Mouse (Mus musculus): Measurements from ENCODE around the gene Mbd5. TPM values are rescaled to one million over a fixed set of nuclear protein-coding genes. Genes with fewer than 3 reads are reported as not detected.
A peak's percentile ranks its signal among the peaks of the same experiment; 100 is the strongest.

Gene Mbd5
- polyA plus RNA-seq, 1 experiment from 2014 or later: 25.6 TPM

GRCm38 (mm10) chr2:49272295-49272967, 323.1 kb downstream of the Mbd5 start:
- H3K4me3 ChIP-seq (replicated peaks): no peak overlapping the region
- no peak overlapping the region for H3K4me2 ChIP-seq
- ATAC-seq (ENCODE audit: insufficient number of reproducible peaks, insufficient read depth, low FRiP score, low TSS enrichment, low read depth): no peak

GRCm38 (mm10) chr2:49276017-49276722, 326.9 kb downstream of the Mbd5 start:
- Histone ChIP-seq H3K27ac (no peak overlapping the region), H3K9me3 (no peaks in the 10 kb centered on the region), H3K4me1 (replicated peaks) (peaks cover 8% of the 10 kb centered on the region), H3K4me2 (no peak overlapping the region), H3K9ac (replicated peaks) (no peak overlapping the region), H3K4me3 (replicated peaks) (no peak overlapping the region), H3K36me3 (peaks cover 5% of the 10 kb centered on the region; the same call in 1 of the 2 replicates), H3K27me3 (no peaks in the 10 kb centered on the region)
- no peak for ATAC-seq (ENCODE audit: insufficient number of reproducible peaks, insufficient read depth, low FRiP score, low TSS enrichment, low read depth)
- 87% methylated on average over 4 of the region's 4 CpGs for WGBS

More at GRCm38 (mm10) chr2:49272295-49272967, 323.1 kb downstream of the Mbd5 start:
- no peaks in the 10 kb centered on the region for H3K4me1 ChIP-seq (replicated peaks)
- peaks cover 2% of the 10 kb centered on the region; the same call in 1 of the 2 replicates for H3K36me3 ChIP-seq
- H3K9ac ChIP-seq (replicated peaks): no peak overlapping the region
- no peak overlapping the region for H3K27ac ChIP-seq
- no peaks in the 10 kb centered on the region for H3K9me3 ChIP-seq
- 28% methylated on average over 11 of the region's 11 CpGs for WGBS
- no peaks in the 10 kb centered on the region for H3K27me3 ChIP-seq

- Histone ChIP-seq H3K4me3 (replicated peaks) (no peak overlapping the region), H3K27me3 (no peaks in the 10 kb centered on the region), H3K27ac (no peak overlapping the region), H3K9me3 (no peaks in the 10 kb centered on the region), H3K9ac (replicated peaks) (no peak overlapping the region), H3K36me3 (peaks cover 5% of the 10 kb centered on the region; the same call in 1 of the 2 replicates), H3K4me1 (replicated peaks) (peaks cover 9% of the 10 kb centered on the region), H3K4me2 (no peak overlapping the region)
- ATAC-seq (ENCODE audit: insufficient number of reproducible peaks, insufficient read depth, low FRiP score, low TSS enrichment, low read depth): no peak
Observed at GRCm38 (mm10) chr2:49280496-49280895, 331.2 kb downstream of the Mbd5 start.

- Histone ChIP-seq H3K4me3 (replicated peaks) (no peak overlapping the region), H3K27me3 (no peaks in the 10 kb centered on the region)
- ATAC-seq (ENCODE audit: insufficient number of reproducible peaks, insufficient read depth, low FRiP score, low TSS enrichment, low read depth): no peak
Observed at GRCm38 (mm10) chr2:49283583-49283982, 334.3 kb downstream of the Mbd5 start.

GRCm38 (mm10) chr2:49286965-49287364, 337.7 kb downstream of the Mbd5 start:
- no peak overlapping the region for H3K9ac ChIP-seq (replicated peaks)
- no peak for ATAC-seq (ENCODE audit: insufficient number of reproducible peaks, insufficient read depth, low FRiP score, low TSS enrichment, low read depth)
- no peak overlapping the region for H3K4me3 ChIP-seq (replicated peaks)
- H3K4me1 ChIP-seq (replicated peaks): no peaks in the 10 kb centered on the region
- H3K36me3 ChIP-seq: no peaks in the 10 kb centered on the region; the same call in 1 of the 2 replicates
- H3K27ac ChIP-seq: no peak overlapping the region
- H3K27me3 ChIP-seq: no peaks in the 10 kb centered on the region
- H3K4me2 ChIP-seq: no peak overlapping the region
- H3K9me3 ChIP-seq: peaks cover 4% of the 10 kb centered on the region; the same call in 1 of the 2 replicates
- WGBS: 6% methylated on average over 1 of the region's 1 CpGs

More at GRCm38 (mm10) chr2:49283583-49283982, 334.3 kb downstream of the Mbd5 start:
- Histone ChIP-seq H3K36me3 (no peaks in the 10 kb centered on the region), H3K9me3 (no peaks in the 10 kb centered on the region), H3K9ac (replicated peaks) (no peak overlapping the region), H3K27ac (no peak overlapping the region), H3K4me1 (replicated peaks) (peaks cover 9% of the 10 kb centered on the region), H3K4me2 (no peak overlapping the region)

- ATAC-seq (ENCODE audit: insufficient number of reproducible peaks, insufficient read depth, low FRiP score, low TSS enrichment, low read depth): no peak
- 83% methylated on average over 2 of the region's 2 CpGs for WGBS
Observed at GRCm38 (mm10) chr2:49291709-49292108, 342.4 kb downstream of the Mbd5 start.

GRCm38 (mm10) chr2:49312629-49313447, 363.5 kb downstream of the Mbd5 start:
- ATAC-seq (ENCODE audit: insufficient number of reproducible peaks, insufficient read depth, low FRiP score, low TSS enrichment, low read depth): peak; percentile 81
- no peaks in the 10 kb centered on the region for H3K4me1 ChIP-seq (replicated peaks)
- no peaks in the 10 kb centered on the region for H3K36me3 ChIP-seq
- 0 out of 2 replicates have a peak overlapping the region, but pooled peaks have one; percentile 31 for H3K9ac ChIP-seq (replicated peaks)
- H3K27me3 ChIP-seq: no peaks in the 10 kb centered on the region
- H3K9me3 ChIP-seq: no peaks in the 10 kb centered on the region
- peak overlapping the region; percentile 53 for H3K4me2 ChIP-seq
- WGBS: 43% methylated on average over 19 of the region's 19 CpGs
- peak overlapping the region; percentile 30 for H3K4me3 ChIP-seq (replicated peaks)
- H3K27ac ChIP-seq: no peak overlapping the region

More at GRCm38 (mm10) chr2:49291709-49292108, 342.4 kb downstream of the Mbd5 start:
- Histone ChIP-seq H3K36me3 (no peaks in the 10 kb centered on the region; the same call in 1 of the 2 replicates), H3K27me3 (no peaks in the 10 kb centered on the region), H3K9me3 (peaks cover 4% of the 10 kb centered on the region; the same call in 1 of the 2 replicates), H3K4me2 (no peak overlapping the region), H3K4me1 (replicated peaks) (no peaks in the 10 kb centered on the region), H3K4me3 (replicated peaks) (no peak overlapping the region), H3K27ac (no peak overlapping the region), H3K9ac (replicated peaks) (no peak overlapping the region)

- H3K27me3 ChIP-seq: no peaks in the 10 kb centered on the region
- no peak overlapping the region for H3K4me2 ChIP-seq
- no peak overlapping the region for H3K4me3 ChIP-seq (replicated peaks)
- no peaks in the 10 kb centered on the region for H3K4me1 ChIP-seq (replicated peaks)
- no peak for ATAC-seq (ENCODE audit: insufficient number of reproducible peaks, insufficient read depth, low FRiP score, low TSS enrichment, low read depth)
- H3K9ac ChIP-seq (replicated peaks): no peak overlapping the region
- H3K9me3 ChIP-seq: no peaks in the 10 kb centered on the region
- no peaks in the 10 kb centered on the region for H3K36me3 ChIP-seq
- WGBS: 93% methylated on average over 7 of the region's 7 CpGs
- no peak overlapping the region for H3K27ac ChIP-seq
Observed at GRCm38 (mm10) chr2:49333594-49333993, 384.3 kb downstream of the Mbd5 start.

- Histone ChIP-seq H3K4me2 (no peak overlapping the region), H3K9ac (replicated peaks) (no peak overlapping the region), H3K4me1 (replicated peaks) (no peaks in the 10 kb centered on the region), H3K27me3 (no peaks in the 10 kb centered on the region), H3K4me3 (replicated peaks) (no peak overlapping the region), H3K27ac (no peak overlapping the region), H3K9me3 (no peaks in the 10 kb centered on the region), H3K36me3 (no peaks in the 10 kb centered on the region)
- 94% methylated on average over 9 of the region's 9 CpGs for WGBS
- ATAC-seq (ENCODE audit: insufficient number of reproducible peaks, insufficient read depth, low FRiP score, low TSS enrichment, low read depth): no peak
Observed at GRCm38 (mm10) chr2:49335267-49335666, 386.0 kb downstream of the Mbd5 start.

GRCm38 (mm10) chr2:49344287-49344686, 395.0 kb downstream of the Mbd5 start:
- no peak for ATAC-seq (ENCODE audit: insufficient number of reproducible peaks, insufficient read depth, low FRiP score, low TSS enrichment, low read depth)
- Histone ChIP-seq H3K36me3 (no peaks in the 10 kb centered on the region), H3K9me3 (no peaks in the 10 kb centered on the region), H3K4me1 (replicated peaks) (peaks cover under 1% of the 10 kb centered on the region; the same call in 1 of the 2 replicates), H3K9ac (replicated peaks) (no peak overlapping the region), H3K4me2 (no peak overlapping the region), H3K4me3 (replicated peaks) (no peak overlapping the region), H3K27ac (no peak overlapping the region), H3K27me3 (no peaks in the 10 kb centered on the region)
- whole genome bisulfite sequencing: 87% methylated on average over 2 of the region's 2 CpGs

- H3K36me3 ChIP-seq: no peaks in the 10 kb centered on the region
- 85% methylated on average over 2 of the region's 2 CpGs for WGBS
- ATAC-seq (ENCODE audit: insufficient number of reproducible peaks, insufficient read depth, low FRiP score, low TSS enrichment, low read depth): no peak
- peaks cover 5% of the 10 kb centered on the region; the same call in 1 of the 2 replicates for H3K4me1 ChIP-seq (replicated peaks)
- H3K4me2 ChIP-seq: no peak overlapping the region
- no peak overlapping the region for H3K27ac ChIP-seq
- no peaks in the 10 kb centered on the region for H3K9me3 ChIP-seq
- H3K9ac ChIP-seq (replicated peaks): no peak overlapping the region
- no peaks in the 10 kb centered on the region for H3K27me3 ChIP-seq
- no peak overlapping the region for H3K4me3 ChIP-seq (replicated peaks)
Observed at GRCm38 (mm10) chr2:49345786-49346185, 396.5 kb downstream of the Mbd5 start.

All from limb, embryonic 12.5 days (tissue).